Mouse (Mus musculus) urinary bladder, postnatal 25 days (tissue): ENCODE data around the gene AI661453.

ENCODE experiments used
- DNase-seq: peaks from one replicate; pipeline ENCODE4 v3.0.0; 2022; ENCODE audit warnings: low spot score

AI661453 gene

GRCm38 (mm10) chr17:47441296-47442051 lies 5.1 kb downstream of the AI661453 start:
- no peak for DNase-seq

- DNase-seq: no peak
Measured at GRCm38 (mm10) chr17:47442271-47442670, 5.9 kb downstream of the AI661453 start.

GRCm38 (mm10) chr17:47444113-47444512 lies 7.7 kb downstream of the AI661453 start:
- no peak for DNase-seq

GRCm38 (mm10) chr17:47445518-47445917 lies 9.1 kb downstream of the AI661453 start:
- no peak for DNase-seq

- no peak for DNase-seq
Measured at GRCm38 (mm10) chr17:47446025-47446424, 9.6 kb downstream of the AI661453 start.

GRCm38 (mm10) chr17:47446561-47446960 lies 10.1 kb downstream of the AI661453 start:
- DNase-seq: no peak

- no peak for DNase-seq
Measured at GRCm38 (mm10) chr17:47448523-47449372, 12.3 kb downstream of the AI661453 start.

GRCm38 (mm10) chr17:47449432-47449831 lies 13.0 kb downstream of the AI661453 start:
- no peak for DNase-seq

GRCm38 (mm10) chr17:47450239-47450638 lies 13.8 kb downstream of the AI661453 start:
- no peak for DNase-seq

- peak; percentile 57 for DNase-seq
Measured at GRCm38 (mm10) chr17:47450880-47451565, 14.6 kb downstream of the AI661453 start.

GRCm38 (mm10) chr17:47452886-47453285 lies 16.5 kb downstream of the AI661453 start:
- no peak for DNase-seq

- no peak for DNase-seq
Measured at GRCm38 (mm10) chr17:47454675-47455074, 18.3 kb downstream of the AI661453 start.

- no peak for DNase-seq
Measured at GRCm38 (mm10) chr17:47458310-47458709, 21.9 kb downstream of the AI661453 start.

- no peak for DNase-seq
Measured at GRCm38 (mm10) chr17:47458936-47459335, 22.5 kb downstream of the AI661453 start.

- no peak for DNase-seq
Measured at GRCm38 (mm10) chr17:47459341-47459919, 23.0 kb downstream of the AI661453 start.

GRCm38 (mm10) chr17:47461688-47462087 lies 25.3 kb downstream of the AI661453 start:
- DNase-seq: no peak

- no peak for DNase-seq
Measured at GRCm38 (mm10) chr17:47462209-47462608, 25.8 kb downstream of the AI661453 start.

GRCm38 (mm10) chr17:47462728-47463388 lies 26.4 kb downstream of the AI661453 start:
- no peak for DNase-seq

GRCm38 (mm10) chr17:47464248-47464965 lies 28.0 kb downstream of the AI661453 start:
- DNase-seq: no peak

- no peak for DNase-seq
Measured at GRCm38 (mm10) chr17:47465016-47465415, 28.6 kb downstream of the AI661453 start.

GRCm38 (mm10) chr17:47466284-47466683 lies 29.9 kb downstream of the AI661453 start:
- DNase-seq: no peak
